Mouse (Mus musculus): ENCODE results near the gene Tchp.

Tchp gene

DNA sequence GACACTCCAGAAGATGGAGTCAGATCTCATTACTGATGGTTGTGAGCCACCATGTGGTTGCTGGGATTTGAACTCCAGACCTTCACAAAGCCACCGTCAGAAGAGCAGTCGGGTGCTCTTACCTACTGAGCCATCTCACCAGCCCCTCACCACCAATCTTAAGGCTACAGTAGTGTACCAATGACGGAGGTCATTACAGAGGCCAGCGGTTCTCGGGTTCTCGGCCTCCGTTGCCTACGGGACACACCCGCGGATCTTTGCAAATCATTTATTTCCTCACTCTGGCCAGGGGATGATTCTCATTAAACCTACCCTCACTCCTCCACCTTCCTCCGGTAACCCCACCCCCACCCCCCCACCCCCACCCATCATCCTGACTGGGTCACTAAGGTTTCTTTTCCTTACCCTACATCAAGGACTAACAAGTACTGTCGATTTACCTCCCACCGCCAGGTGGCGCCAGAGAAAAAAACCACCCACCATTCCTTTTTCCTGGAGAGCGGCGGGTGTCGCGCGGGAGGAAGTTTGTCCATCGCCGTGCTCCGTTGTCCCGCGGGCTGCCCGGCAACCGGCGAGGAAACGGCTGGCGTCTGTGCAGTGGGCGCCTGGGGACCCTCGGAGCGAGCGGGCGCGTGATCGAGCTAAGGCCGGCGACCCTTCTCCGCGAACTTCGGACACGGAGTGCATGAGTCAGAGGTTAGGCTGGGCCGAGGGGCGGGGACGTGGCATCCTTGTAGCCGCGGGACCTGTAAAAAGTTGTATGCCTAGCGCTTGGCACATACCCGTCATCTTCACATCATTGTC is at the start of gene Tchp:
TSS of gene Tchp (plus strand) at position 496 of the 804 bp plus-strand sequence.
- Histone ChIP-seq H3K27me3 (ENCODE audit: control insufficient read depth, insufficient read depth, low read length, poor library complexity, severe bottlenecking) (no peaks in the 10 kb centered on the region), H3K36me3 (ENCODE audit: control insufficient read depth, insufficient read depth, low read length, poor library complexity, severe bottlenecking) (no peaks in the 10 kb centered on the region)
- peak; percentile 94 for DNase-seq (ENCODE audit: low read depth, low spot score)

- no peaks in the 10 kb centered on the region for H3K36me3 ChIP-seq (ENCODE audit: control insufficient read depth, insufficient read depth, low read length, poor library complexity, severe bottlenecking)
- H3K27me3 ChIP-seq (ENCODE audit: control insufficient read depth, insufficient read depth, low read length, poor library complexity, severe bottlenecking), result no peaks in the 10 kb centered on the region
- DNase-seq (ENCODE audit: low read depth, low spot score), result no peak
Observed at GRCm38 (mm10) chr5:114658255-114658654, 49.3 kb upstream of the Tchp start, which contains the start of gene Trpv4. TSS of gene Trpv4 (minus strand) at chr5:114658421.

GRCm38 (mm10) chr5:114661029-114661428 is 46.5 kb upstream of the Tchp start:
- Histone ChIP-seq H3K27me3 (ENCODE audit: control insufficient read depth, insufficient read depth, low read length, poor library complexity, severe bottlenecking) (no peaks in the 10 kb centered on the region), H3K36me3 (ENCODE audit: control insufficient read depth, insufficient read depth, low read length, poor library complexity, severe bottlenecking) (no peaks in the 10 kb centered on the region)
- DNase-seq (ENCODE audit: low read depth, low spot score), result peak; percentile 49

DNA sequence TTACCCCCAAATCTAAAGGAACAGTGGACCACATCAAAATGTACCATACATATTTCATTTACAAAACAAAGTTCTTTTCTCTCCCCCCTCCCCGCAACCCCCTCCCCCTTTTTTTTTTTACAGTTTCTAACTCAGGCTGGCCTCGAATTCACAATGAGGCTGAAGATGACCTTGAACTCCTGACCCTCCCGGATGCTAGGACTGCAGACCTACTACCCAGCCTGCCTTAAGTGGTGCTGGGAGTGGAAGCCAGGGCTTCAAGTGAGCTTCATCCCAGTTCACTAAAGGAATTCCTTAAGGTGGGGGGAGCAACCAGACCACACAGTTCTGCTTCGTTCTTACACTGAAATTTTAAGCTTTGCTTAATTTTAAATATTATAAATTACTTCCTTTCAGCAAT is 43.4 kb upstream of the Tchp start:
- no peaks in the 10 kb centered on the region for H3K27me3 ChIP-seq (ENCODE audit: control insufficient read depth, insufficient read depth, low read length, poor library complexity, severe bottlenecking)
- H3K36me3 ChIP-seq (ENCODE audit: control insufficient read depth, insufficient read depth, low read length, poor library complexity, severe bottlenecking), result no peaks in the 10 kb centered on the region
- DNase-seq (ENCODE audit: low read depth, low spot score), result no peak

GRCm38 (mm10) chr5:114664750-114665149 is 42.8 kb upstream of the Tchp start:
- H3K27me3 ChIP-seq (ENCODE audit: control insufficient read depth, insufficient read depth, low read length, poor library complexity, severe bottlenecking), result no peaks in the 10 kb centered on the region

DNA sequence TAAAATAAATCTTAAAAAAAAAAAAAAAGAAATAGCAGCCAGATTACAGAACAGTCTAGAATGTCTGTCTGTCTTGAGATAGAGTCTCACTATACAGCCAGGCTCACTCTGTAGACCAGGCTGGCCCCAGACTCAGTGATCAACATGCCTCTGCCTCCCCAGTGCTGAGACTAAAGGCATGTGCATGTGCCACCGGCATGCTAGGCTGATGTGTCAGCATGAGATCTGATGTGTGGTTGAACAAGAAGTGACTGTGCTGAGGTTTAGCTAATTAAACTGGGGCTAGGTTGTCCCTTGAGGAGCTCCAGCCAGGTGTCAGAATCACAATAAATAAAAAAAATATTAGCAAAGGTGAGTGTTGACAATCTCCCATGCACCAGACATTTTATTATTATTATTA is 40.9 kb upstream of the Tchp start:
- DNase-seq (ENCODE audit: low read depth, low spot score), result no peak
- H3K36me3 ChIP-seq (ENCODE audit: control insufficient read depth, insufficient read depth, low read length, poor library complexity, severe bottlenecking), result no peaks in the 10 kb centered on the region
- H3K27me3 ChIP-seq (ENCODE audit: control insufficient read depth, insufficient read depth, low read length, poor library complexity, severe bottlenecking), result no peaks in the 10 kb centered on the region

More at GRCm38 (mm10) chr5:114664750-114665149, 42.8 kb upstream of the Tchp start:
- DNase-seq (ENCODE audit: low read depth, low spot score), result no peak
- no peaks in the 10 kb centered on the region for H3K36me3 ChIP-seq (ENCODE audit: control insufficient read depth, insufficient read depth, low read length, poor library complexity, severe bottlenecking)

GRCm38 (mm10) chr5:114667228-114667856 is 40.2 kb upstream of the Tchp start:
- no peaks in the 10 kb centered on the region for H3K27me3 ChIP-seq (ENCODE audit: control insufficient read depth, insufficient read depth, low read length, poor library complexity, severe bottlenecking)
- no peaks in the 10 kb centered on the region for H3K36me3 ChIP-seq (ENCODE audit: control insufficient read depth, insufficient read depth, low read length, poor library complexity, severe bottlenecking)
- peak; percentile 99 for DNase-seq (ENCODE audit: low read depth, low spot score)

GRCm38 (mm10) chr5:114669014-114669413 is 38.5 kb upstream of the Tchp start:
- no peaks in the 10 kb centered on the region for H3K36me3 ChIP-seq (ENCODE audit: control insufficient read depth, insufficient read depth, low read length, poor library complexity, severe bottlenecking)
- DNase-seq (ENCODE audit: low read depth, low spot score), result no peak
- no peaks in the 10 kb centered on the region for H3K27me3 ChIP-seq (ENCODE audit: control insufficient read depth, insufficient read depth, low read length, poor library complexity, severe bottlenecking)

GRCm38 (mm10) chr5:114673114-114673513 is 34.4 kb upstream of the Tchp start:
- peak; percentile 18 for DNase-seq (ENCODE audit: low read depth, low spot score)
- Histone ChIP-seq H3K27me3 (ENCODE audit: control insufficient read depth, insufficient read depth, low read length, poor library complexity, severe bottlenecking) (no peaks in the 10 kb centered on the region), H3K36me3 (ENCODE audit: control insufficient read depth, insufficient read depth, low read length, poor library complexity, severe bottlenecking) (no peaks in the 10 kb centered on the region; the same call in none of the 2 replicates)

GRCm38 (mm10) chr5:114674594-114674993 is 33.0 kb upstream of the Tchp start:
- no peak for DNase-seq (ENCODE audit: low read depth, low spot score)
- H3K36me3 ChIP-seq (ENCODE audit: control insufficient read depth, insufficient read depth, low read length, poor library complexity, severe bottlenecking), result no peaks in the 10 kb centered on the region; the same call in none of the 2 replicates
- H3K27me3 ChIP-seq (ENCODE audit: control insufficient read depth, insufficient read depth, low read length, poor library complexity, severe bottlenecking), result no peaks in the 10 kb centered on the region

DNA sequence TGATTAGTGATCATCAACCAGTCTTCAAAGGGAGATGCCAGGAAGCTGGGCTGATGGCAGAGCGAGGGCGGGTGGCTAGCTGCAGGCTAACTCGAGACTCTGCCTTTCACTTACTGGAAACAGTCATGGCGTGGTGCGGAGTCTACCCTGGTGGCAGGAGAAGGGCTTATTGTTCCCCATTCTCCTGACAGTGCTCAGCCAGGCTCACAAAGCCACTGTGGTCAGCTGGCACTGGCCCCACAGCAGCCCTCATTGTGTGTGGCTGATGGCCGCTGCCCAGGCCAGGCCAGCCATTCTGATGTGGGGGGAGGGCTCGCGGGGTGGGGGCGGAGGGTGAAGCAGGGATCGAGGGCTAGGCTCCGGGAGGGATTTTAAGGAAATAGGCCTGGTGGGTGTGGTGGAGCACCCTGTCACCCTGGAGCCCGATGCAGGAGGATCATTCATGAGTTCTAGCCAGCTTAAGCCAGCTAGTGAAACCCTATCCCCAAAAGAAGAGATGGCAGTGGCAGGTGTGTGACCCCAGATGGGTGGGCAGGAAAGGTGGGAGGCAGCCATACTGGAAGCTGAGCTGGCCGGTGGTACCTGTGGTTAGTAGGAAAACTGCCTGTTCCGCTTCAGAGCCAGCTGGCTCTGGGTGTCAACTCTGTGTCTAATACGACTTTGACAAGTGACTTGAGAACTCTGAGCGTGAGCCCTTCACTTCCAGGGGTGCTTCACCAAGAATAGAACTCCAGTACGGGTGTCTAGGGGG is 27.5 kb upstream of the Tchp start:
- no peaks in the 10 kb centered on the region; the same call in none of the 2 replicates for H3K36me3 ChIP-seq (ENCODE audit: control insufficient read depth, insufficient read depth, low read length, poor library complexity, severe bottlenecking)
- H3K27me3 ChIP-seq (ENCODE audit: control insufficient read depth, insufficient read depth, low read length, poor library complexity, severe bottlenecking), result no peaks in the 10 kb centered on the region
- DNase-seq (ENCODE audit: low read depth, low spot score), result no peak

GRCm38 (mm10) chr5:114680676-114681285 is 26.8 kb upstream of the Tchp start:
- Histone ChIP-seq H3K36me3 (ENCODE audit: control insufficient read depth, insufficient read depth, low read length, poor library complexity, severe bottlenecking) (no peaks in the 10 kb centered on the region; the same call in none of the 2 replicates), H3K27me3 (ENCODE audit: control insufficient read depth, insufficient read depth, low read length, poor library complexity, severe bottlenecking) (no peaks in the 10 kb centered on the region)
- DNase-seq (ENCODE audit: low read depth, low spot score), result no peak

DNA sequence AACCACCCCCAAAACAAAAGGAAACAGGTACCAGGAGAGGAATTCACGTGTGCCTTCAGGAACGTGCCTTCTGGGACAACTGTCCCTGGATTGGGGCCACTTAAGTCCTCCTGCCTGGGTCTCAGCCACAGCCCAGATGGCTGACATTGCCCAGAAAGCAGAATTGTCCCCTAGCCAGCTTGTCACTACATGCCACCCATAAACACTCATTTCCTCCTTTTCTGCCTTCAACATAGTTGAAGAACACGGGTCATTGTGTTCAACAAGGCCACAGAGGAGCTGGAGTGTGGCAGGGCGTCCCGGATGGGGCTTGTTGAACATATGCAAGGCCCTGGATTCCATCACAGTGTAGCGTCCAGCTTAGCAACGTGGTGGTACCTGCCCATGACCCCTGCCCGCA is 25.8 kb upstream of the Tchp start:
- peak; percentile 66 for DNase-seq (ENCODE audit: low read depth, low spot score)
- Histone ChIP-seq H3K36me3 (ENCODE audit: control insufficient read depth, insufficient read depth, low read length, poor library complexity, severe bottlenecking) (no peaks in the 10 kb centered on the region), H3K27me3 (ENCODE audit: control insufficient read depth, insufficient read depth, low read length, poor library complexity, severe bottlenecking) (no peaks in the 10 kb centered on the region)

- no peaks in the 10 kb centered on the region for H3K36me3 ChIP-seq (ENCODE audit: control insufficient read depth, insufficient read depth, low read length, poor library complexity, severe bottlenecking)
- no peaks in the 10 kb centered on the region for H3K27me3 ChIP-seq (ENCODE audit: control insufficient read depth, insufficient read depth, low read length, poor library complexity, severe bottlenecking)
- no peak for DNase-seq (ENCODE audit: low read depth, low spot score)
Observed at GRCm38 (mm10) chr5:114685986-114686385, 21.6 kb upstream of the Tchp start.

Measured in splenic B cell, adult 2 months (primary cell).